Mouse (Mus musculus): ENCODE measurements around the gene Mucl1.
"Not testable (repeated sequence)": the region's sequence is repeated elsewhere in the genome, so short reads cannot be mapped to it uniquely, and the experiment has no call there.

Mucl1 gene

DNA sequence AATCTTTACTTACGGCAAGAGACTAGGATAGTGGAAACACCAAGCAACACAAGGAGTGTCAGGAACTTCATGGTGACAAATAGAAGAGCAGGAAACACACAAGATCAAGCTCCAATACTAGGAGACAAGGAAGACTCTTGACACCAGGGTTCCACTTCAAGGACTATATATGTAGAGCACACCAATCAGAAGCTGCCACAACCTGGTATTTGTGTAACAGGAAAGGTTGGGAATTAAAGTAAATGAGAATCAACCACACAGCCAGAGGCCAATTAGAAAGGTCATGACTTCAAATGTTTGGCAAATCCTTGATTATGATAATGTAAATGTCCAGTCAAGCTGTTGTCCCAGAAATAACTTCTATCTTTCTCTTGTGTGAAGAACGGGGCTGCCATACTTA, at the start of gene Mucl1:
Gene Mucl1, minus strand, starts transcription at position 101 of the 400 bp plus-strand sequence.
- DNase-seq = no peak

DNA sequence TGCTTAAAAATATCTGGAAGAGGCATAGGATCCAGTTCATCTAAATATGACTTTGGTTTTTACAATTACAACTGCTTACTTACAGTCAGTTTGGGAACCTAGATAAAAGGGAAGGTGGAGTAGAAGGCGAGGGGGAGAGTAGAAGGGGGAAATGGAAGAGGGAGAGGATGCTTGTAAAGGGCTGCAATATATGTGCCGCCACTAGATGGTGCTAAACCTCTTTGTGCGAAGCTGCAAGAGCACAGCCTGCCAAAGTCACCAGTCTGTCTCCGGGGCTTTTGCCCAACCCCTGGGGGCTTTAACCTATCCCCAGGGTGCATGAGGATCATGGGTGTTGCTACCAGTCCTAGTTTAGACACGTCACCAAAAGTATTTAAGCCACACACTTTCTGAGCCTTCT, 11.6 kb upstream of the Mucl1 start:
- DNase-seq = not testable (repeated sequence)

DNA sequence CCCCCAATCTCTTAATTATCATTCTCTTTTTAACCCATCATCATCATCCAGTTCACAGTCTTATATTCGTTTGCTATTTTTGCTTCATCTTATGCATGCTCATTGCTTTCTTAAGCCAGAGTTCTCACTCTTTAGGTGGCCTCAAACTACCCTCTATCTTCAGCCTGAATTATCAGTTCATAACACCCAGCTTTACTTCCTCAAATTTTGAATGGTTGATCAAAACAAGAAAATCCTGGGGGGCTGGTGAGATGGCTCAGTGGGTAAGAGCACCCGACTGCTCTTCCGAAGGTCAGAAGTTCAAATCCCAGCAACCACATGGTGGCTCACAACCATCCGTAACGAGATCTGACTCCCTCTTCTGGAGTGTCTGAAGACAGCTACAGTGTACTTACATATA, 38.4 kb downstream of the Mucl1 start:
- DNase-seq = not testable (repeated sequence)

Data from cerebellum, adult 9-11 months (tissue).